20 mouse cellular contexts compared by ENCODE assay signal in the genomic region with DNA sequence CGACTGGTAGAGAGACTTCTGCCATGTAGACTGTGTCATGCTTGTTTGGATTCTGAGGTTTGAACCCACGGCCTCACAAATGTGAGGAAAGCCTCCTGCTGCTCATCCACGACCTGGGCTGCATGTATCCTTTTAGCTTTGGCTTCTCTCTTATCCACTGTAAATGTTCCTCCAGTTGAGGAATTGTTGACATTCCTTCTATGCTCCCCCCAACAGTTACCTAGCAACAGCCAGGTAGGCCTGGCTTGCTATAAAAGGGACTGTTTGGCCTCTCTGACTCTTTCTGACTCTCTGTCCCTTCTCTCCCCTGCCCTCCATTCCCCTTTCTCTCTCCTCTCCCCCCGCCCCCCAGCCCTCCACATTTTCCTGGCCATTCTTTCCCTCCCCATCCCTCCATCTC.
"Had no signal": no experiment of that assay in that cellular context is flagged by ENCODE, and none has a peak within 500 bp of the region (broad histone marks: within the 10 kb centered on the region; RNA-seq: fewer than 3 reads in every experiment).

No protein-coding gene starts in this region.

- H3K4me2 ChIP-seq: kidney, embryonic 15.5 days; liver, embryonic 13.5 days; midbrain, embryonic 13.5 days; neural tube, embryonic 13.5 days; stomach, embryonic 15.5 days had no signal

- H3K9ac ChIP-seq: kidney, embryonic 15.5 days; liver, embryonic 13.5 days; midbrain, embryonic 13.5 days; neural tube, embryonic 13.5 days; stomach, embryonic 15.5 days had no signal

- H3K9me3 ChIP-seq: kidney, embryonic 15.5 days; liver, embryonic 13.5 days; megakaryocyte, embryonic 14.5 days; midbrain, embryonic 10.5 days; midbrain, embryonic 13.5 days; neural tube, embryonic 13.5 days; stomach, embryonic 15.5 days had no signal

- H3K36me3 ChIP-seq: kidney, embryonic 15.5 days; liver, embryonic 13.5 days; midbrain, embryonic 10.5 days; midbrain, embryonic 13.5 days; neural tube, embryonic 13.5 days; stomach, embryonic 15.5 days had no signal

- H3K4me1 ChIP-seq: liver, embryonic 13.5 days; megakaryocyte, embryonic 14.5 days; midbrain, embryonic 10.5 days; midbrain, embryonic 13.5 days; neural tube, embryonic 13.5 days; stomach, embryonic 15.5 days had no signal

- ATAC-seq: midbrain, embryonic 13.5 days; midbrain, embryonic 16.5 days had no signal

- DNase-seq: kidney, adult 11 months; kidney, adult 8-10 months; kidney, postnatal 10 days; kidney, postnatal 36 days; layer of hippocampus, postnatal 36 days; liver, embryonic 13.5 days; lung, postnatal 14 days; retina, postnatal 1 day; right cerebral cortex, postnatal 25 days; spleen, adult 18-20 months; thymus, postnatal 25 days had no signal

- H3K27me3 ChIP-seq: kidney, embryonic 15.5 days; liver, embryonic 13.5 days; megakaryocyte, embryonic 14.5 days; midbrain, embryonic 13.5 days; neural tube, embryonic 13.5 days; stomach, embryonic 15.5 days had no signal

- H3K27ac ChIP-seq: kidney, embryonic 15.5 days; left cerebral cortex, adult 2 months; liver, embryonic 13.5 days; midbrain, embryonic 10.5 days; midbrain, embryonic 13.5 days; neural tube, embryonic 13.5 days; stomach, embryonic 15.5 days had no signal

- H3K4me3 ChIP-seq: kidney, embryonic 15.5 days; left cerebral cortex, adult 2 months; liver, embryonic 13.5 days; midbrain, embryonic 10.5 days; midbrain, embryonic 13.5 days; myocyte; neural tube, embryonic 13.5 days; stomach, embryonic 15.5 days had no signal
